Mouse (Mus musculus): ENCODE measurements around the gene Inpp4b.

GRCm38 (mm10) chr8:81831430-81831829, 489.1 kb downstream of the Inpp4b start:
- TF ChIP-seq CTCF (IDR thresholded peaks at IDR 0.05; ENCODE audit: insufficient read depth, low read depth, low read length) (no peak), POLR2A (IDR thresholded peaks at IDR 0.05; ENCODE audit: insufficient read depth, low read depth, low read length) (no peak)

Data from olfactory bulb, adult 2 months (tissue).